ENCODE assay signal across 18 mouse cellular contexts in genomic region chr3:137465953-137466352, GRCm38 (mm10).
DNase-seq lines count a peak whose midpoint lies in the region; ATAC-seq and TF ChIP-seq lines count a peak whose summit lies in the region.
"Had no signal": no experiment of that assay in that cellular context is flagged by ENCODE, and none has a peak within 500 bp of the region (broad histone marks: within the 10 kb centered on the region; RNA-seq: fewer than 3 reads in every experiment).

No protein-coding gene starts in this region.

- H3K27ac ChIP-seq in midbrain, postnatal 0 days (ENCODE audit: low read depth, low read length): no peak overlapping the region
- no peak overlapping the region for H3K27ac ChIP-seq in liver, embryonic 12.5 days
- H3K27ac ChIP-seq: heart, embryonic 10.5 days; hindbrain, embryonic 15.5 days; kidney, postnatal 0 days; stomach, postnatal 0 days had no signal

- no peak for TF ChIP-seq CTCF in midbrain, postnatal 0 days (IDR thresholded peaks at IDR 0.05)

- intact Hi-C loops in left cerebral cortex, postnatal 4 days (cut with DNase I): no loop called here
- intact Hi-C loops in left cerebral cortex, postnatal 36 days (cut with DNase I): no loop called here

- no peak overlapping the region for H3K4me2 ChIP-seq in midbrain, postnatal 0 days (ENCODE audit: low read depth, low read length, poor library complexity, severe bottlenecking)
- no peak overlapping the region for H3K4me2 ChIP-seq in liver, embryonic 12.5 days
- H3K4me2 ChIP-seq: hindbrain, embryonic 15.5 days; liver, embryonic 11.5 days had no signal

- no peaks in the 10 kb centered on the region for H3K4me1 ChIP-seq in midbrain, postnatal 0 days (ENCODE audit: insufficient read depth, low read length)
- H3K4me1 ChIP-seq in liver, embryonic 12.5 days: no peaks in the 10 kb centered on the region
- H3K4me1 ChIP-seq: heart, embryonic 10.5 days had no signal

- no peak overlapping the region for H3K4me3 ChIP-seq in midbrain, postnatal 0 days (ENCODE audit: low read depth, low read length)
- no peak overlapping the region for H3K4me3 ChIP-seq in liver, embryonic 12.5 days
- H3K4me3 ChIP-seq: heart, embryonic 10.5 days; hindbrain, embryonic 15.5 days had no signal

- no peaks in the 10 kb centered on the region for H3K9me3 ChIP-seq in midbrain, postnatal 0 days (ENCODE audit: low read length)
- no peaks in the 10 kb centered on the region for H3K9me3 ChIP-seq in liver, embryonic 12.5 days (replicated peaks)
- H3K9me3 ChIP-seq: heart, embryonic 10.5 days; hindbrain, embryonic 15.5 days had no signal

- H3K9ac ChIP-seq in midbrain, postnatal 0 days (replicated peaks; ENCODE audit: low read length, poor library complexity, severe bottlenecking): no peak overlapping the region
- no peak overlapping the region for H3K9ac ChIP-seq in liver, embryonic 12.5 days
- H3K9ac ChIP-seq: hindbrain, embryonic 15.5 days had no signal

- no peaks in the 10 kb centered on the region for H3K27me3 ChIP-seq in midbrain, postnatal 0 days (ENCODE audit: insufficient read depth, low read length)
- H3K27me3 ChIP-seq in liver, embryonic 12.5 days (replicated peaks): no peaks in the 10 kb centered on the region
- H3K27me3 ChIP-seq: hindbrain, embryonic 15.5 days had no signal

- no peak for DNase-seq in cerebellum, adult 8-10 months
- peak; percentile 41 for DNase-seq in left cerebral cortex, postnatal 4 days
- no peak for DNase-seq in left cerebral cortex, postnatal 36 days (ENCODE audit: low spot score in 2 of 2)
- DNase-seq in cerebellum, postnatal 10 days: peak; percentile 64 to 79
- DNase-seq in midbrain, postnatal 0 days (ENCODE audit: low spot score): peak; percentile 40
- DNase-seq: adrenal gland, adult 2 months; kidney, adult 11 months; layer of hippocampus, postnatal 36 days; lung, adult 2 months; thymus, postnatal 25 days had no signal

- 0 out of 2 replicates have a peak, but pooled peaks have one; percentile 54 for ATAC-seq in cerebellum, adult (ENCODE audit: insufficient number of reproducible peaks, low FRiP score, low TSS enrichment)
- no peak for ATAC-seq in midbrain, postnatal 0 days (ENCODE audit: low FRiP score)
- ATAC-seq in megakaryocyte progenitor cell, adult 5-6 weeks (replicated peaks; ENCODE audit: poor library complexity): no peak
- no peak for ATAC-seq in liver, embryonic 12.5 days

- H3K36me3 ChIP-seq in midbrain, postnatal 0 days (ENCODE audit: insufficient read depth, low read length): no peaks in the 10 kb centered on the region
- H3K36me3 ChIP-seq in liver, embryonic 12.5 days: no peaks in the 10 kb centered on the region
- H3K36me3 ChIP-seq: heart, embryonic 10.5 days; hindbrain, embryonic 15.5 days had no signal

- 46% methylated on average over 4 of the region's 4 CpGs for WGBS in midbrain, postnatal 0 days
- WGBS in liver, embryonic 12.5 days (ENCODE audit: insufficient replicate concordance): 54% methylated on average over 4 of the region's 4 CpGs

Comparison
In these comparisons a context has a peak if more than half of its experiments do, and no peak if none do; other contexts are left out.
1. DNase-seq: peak in left cerebral cortex, postnatal 4 days (single experiment), cerebellum, postnatal 10 days (2 of 2) and midbrain, postnatal 0 days (single experiment); none in cerebellum, adult 8-10 months (single experiment) and left cerebral cortex, postnatal 36 days (0 of 2).